Mouse (Mus musculus): ENCODE measurements around the gene Olfr357. TPM values are rescaled to one million over a fixed set of nuclear protein-coding genes. Genes with fewer than 3 reads are reported as not detected.

Gene Olfr357
- not detected in 2 replicates for polyA plus RNA-seq (2014; fragmentation: Nextera tagmentation; extraction: Ambion mirVana)

GRCm38 (mm10) chr2:36993527-36993926 lies at the start of gene Olfr357:
Gene Olfr357, plus strand, starts transcription at chr2:36993827.
- Histone ChIP-seq H3K4me3 (ENCODE audit: low read depth, low read length) (no peak within 1 kb of the TSS), H3K4me1 (replicated peaks; ENCODE audit: control insufficient read depth, insufficient read depth, low read length) (no peaks in the 10 kb centered on the region), H3K36me3 (ENCODE audit: control insufficient read depth, insufficient read depth, low read length) (no peaks in the 10 kb centered on the region), H3K27ac (ENCODE audit: low read depth, low read length) (no peak within 1 kb of the TSS), H3K4me2 (no peak within 1 kb of the TSS), H3K9ac (ENCODE audit: low read depth, low read length) (no peak within 1 kb of the TSS), H3K9me3 (ENCODE audit: control insufficient read depth, low read length) (0 out of 2 replicates have a peak, but pooled peaks cover 4% of the 10 kb centered on the region), H3K27me3 (replicated peaks; ENCODE audit: control insufficient read depth, insufficient read depth, low read length) (no peaks in the 10 kb centered on the region)
- no peak for DNase-seq (ENCODE audit: low spot score)
- no peak for ATAC-seq (replicated peaks; ENCODE audit: low FRiP score)
- WGBS, result 56% methylated on average over 1 of the region's 1 CpGs

- no peak for DNase-seq (ENCODE audit: low spot score)
- Histone ChIP-seq H3K9ac (ENCODE audit: low read depth, low read length) (no peak overlapping the region), H3K36me3 (ENCODE audit: control insufficient read depth, insufficient read depth, low read length) (no peaks in the 10 kb centered on the region), H3K27me3 (replicated peaks; ENCODE audit: control insufficient read depth, insufficient read depth, low read length) (no peaks in the 10 kb centered on the region), H3K9me3 (ENCODE audit: control insufficient read depth, low read length) (peaks cover 4% of the 10 kb centered on the region; the same call in 1 of the 2 replicates), H3K4me3 (ENCODE audit: low read depth, low read length) (no peak overlapping the region), H3K4me2 (no peak overlapping the region), H3K27ac (ENCODE audit: low read depth, low read length) (no peak overlapping the region), H3K4me1 (replicated peaks; ENCODE audit: control insufficient read depth, insufficient read depth, low read length) (no peaks in the 10 kb centered on the region)
- WGBS, result 89% methylated on average over 1 of the region's 1 CpGs
- ATAC-seq (replicated peaks; ENCODE audit: low FRiP score), result no peak
These were observed 3.4 kb downstream of the Olfr357 start for GRCm38 (mm10) chr2:36997030-36997429.

GRCm38 (mm10) chr2:37009235-37009634 lies 15.6 kb downstream of the Olfr357 start, which contains the start of gene Olfr358:
Gene Olfr358, minus strand, starts transcription at chr2:37009335.
- no peaks in the 10 kb centered on the region for H3K36me3 ChIP-seq (ENCODE audit: control insufficient read depth, insufficient read depth, low read length)
- no peak for ATAC-seq (replicated peaks; ENCODE audit: low FRiP score)

More at GRCm38 (mm10) chr2:37009235-37009634, 15.6 kb downstream of the Olfr357 start, which contains the start of gene Olfr358:
- H3K9me3 ChIP-seq (ENCODE audit: control insufficient read depth, low read length), result no peaks in the 10 kb centered on the region
- no peaks in the 10 kb centered on the region for H3K4me1 ChIP-seq (replicated peaks; ENCODE audit: control insufficient read depth, insufficient read depth, low read length)
- DNase-seq (ENCODE audit: low spot score), result no peak
- no peak within 1 kb of the TSS for H3K4me2 ChIP-seq
- H3K9ac ChIP-seq (ENCODE audit: low read depth, low read length), result no peak within 1 kb of the TSS
- H3K27me3 ChIP-seq (replicated peaks; ENCODE audit: control insufficient read depth, insufficient read depth, low read length), result no peaks in the 10 kb centered on the region
- no peak within 1 kb of the TSS for H3K4me3 ChIP-seq (ENCODE audit: low read depth, low read length)
- H3K27ac ChIP-seq (ENCODE audit: low read depth, low read length), result no peak within 1 kb of the TSS

Other genes with a start within 250 kb of the Olfr357 start
- not detected in 2 replicates for gene Olfr348, start 209.6 kb upstream of the Olfr357 start, polyA plus RNA-seq (2014; fragmentation: Nextera tagmentation; extraction: Ambion mirVana)
- not detected in 2 replicates for gene Olfr50, start 203.3 kb upstream of the Olfr357 start, polyA plus RNA-seq (2014; fragmentation: Nextera tagmentation; extraction: Ambion mirVana)
- not detected in 2 replicates for gene Olfr3, start 176.8 kb upstream of the Olfr357 start, polyA plus RNA-seq (2014; fragmentation: Nextera tagmentation; extraction: Ambion mirVana)
- not detected in 2 replicates for gene Olfr350, start 147.5 kb upstream of the Olfr357 start, polyA plus RNA-seq (2014; fragmentation: Nextera tagmentation; extraction: Ambion mirVana)
- not detected in 2 replicates for gene Olfr351, start 131.2 kb upstream of the Olfr357 start, polyA plus RNA-seq (2014; fragmentation: Nextera tagmentation; extraction: Ambion mirVana)
- not detected in 2 replicates for gene Olfr352, start 125.4 kb upstream of the Olfr357 start, polyA plus RNA-seq (2014; fragmentation: Nextera tagmentation; extraction: Ambion mirVana)
- not detected in 2 replicates for gene Olfr353, start 100.9 kb upstream of the Olfr357 start, polyA plus RNA-seq (2014; fragmentation: Nextera tagmentation; extraction: Ambion mirVana)
- not detected in 2 replicates for gene Olfr354, start 88.1 kb upstream of the Olfr357 start, polyA plus RNA-seq (2014; fragmentation: Nextera tagmentation; extraction: Ambion mirVana)
- not detected in 2 replicates for gene Olfr355, start 64.9 kb upstream of the Olfr357 start, polyA plus RNA-seq (2014; fragmentation: Nextera tagmentation; extraction: Ambion mirVana)
- gene Olfr356, start 56.7 kb upstream of the Olfr357 start, polyA plus RNA-seq (2014; fragmentation: Nextera tagmentation; extraction: Ambion mirVana), result not detected in 2 replicates
- not detected in 2 replicates for gene Olfr358, start 15.5 kb downstream of the Olfr357 start, polyA plus RNA-seq (2014; fragmentation: Nextera tagmentation; extraction: Ambion mirVana)
- not detected in 2 replicates for gene Olfr360, start 71.9 kb downstream of the Olfr357 start, polyA plus RNA-seq (2014; fragmentation: Nextera tagmentation; extraction: Ambion mirVana)
- gene Olfr361, start 95.5 kb downstream of the Olfr357 start, polyA plus RNA-seq (2014; fragmentation: Nextera tagmentation; extraction: Ambion mirVana), result not detected in 2 replicates
- gene Olfr362, start 124.1 kb downstream of the Olfr357 start, polyA plus RNA-seq (2014; fragmentation: Nextera tagmentation; extraction: Ambion mirVana), result not detected in 2 replicates
- gene Olfr364-ps1, start 145.5 kb downstream of the Olfr357 start, polyA plus RNA-seq (2014; fragmentation: Nextera tagmentation; extraction: Ambion mirVana), result not detected in 2 replicates
- not detected in 2 replicates for gene Olfr365, start 194.4 kb downstream of the Olfr357 start, polyA plus RNA-seq (2014; fragmentation: Nextera tagmentation; extraction: Ambion mirVana)
- not detected in 2 replicates for gene Olfr366, start 217.7 kb downstream of the Olfr357 start, polyA plus RNA-seq (2014; fragmentation: Nextera tagmentation; extraction: Ambion mirVana)

All from liver, embryonic 11.5 days (tissue).